Mouse (Mus musculus) midbrain, postnatal 0 days (tissue): ENCODE results near the gene Ngef. TPM values are rescaled to one million over a fixed set of nuclear protein-coding genes. Genes with fewer than 3 reads are reported as not detected.

Source experiments
- ATAC-seq: fragments of 200-750 bp; cut with Nextera tagmentation; 2 replicates; pipeline ENCODE4 v1.8.0; 2017; ENCODE audit warnings: moderate number of reproducible peaks, mild to moderate bottlenecking, moderate TSS enrichment, moderate library complexity; ENCODE audit not compliant: low FRiP score
- DNase-seq: peaks from one replicate; pipeline ENCODE4 v3.0.0-alpha.2; 2015; ENCODE audit warnings: low spot score
- H3K27ac ChIP-seq: fragments of 300-500 bp; sonication (generic); 2 replicates; pipeline ENCODE4 v1.5.1; 2014; ENCODE audit warnings: low read depth, mild to moderate bottlenecking, low read length, mixed read lengths
- H3K27me3 ChIP-seq: fragments of 300-500 bp; sonication (generic); 2 replicates; pipeline ENCODE4 v1.6.1; 2014; ENCODE audit warnings: low read length, control low read depth, mixed read lengths; ENCODE audit not compliant: insufficient read depth
- H3K36me3 ChIP-seq: fragments of 300-500 bp; sonication (generic); 2 replicates; pipeline ENCODE4 v1.6.1; 2014; ENCODE audit warnings: low read length, control low read depth, mixed read lengths; ENCODE audit not compliant: insufficient read depth
- H3K4me1 ChIP-seq: fragments of 300-500 bp; sonication (generic); 2 replicates; pipeline ENCODE4 v1.6.1; 2014; ENCODE audit warnings: mild to moderate bottlenecking, control low read depth, antibody characterized with exemption, low read length, mixed read lengths; ENCODE audit not compliant: insufficient read depth
- H3K4me2 ChIP-seq: fragments of 300-500 bp; sonication (generic); 2 replicates; pipeline ENCODE4 v1.6.1; 2014; ENCODE audit warnings: low read depth, mild to moderate bottlenecking, low read length, mixed read lengths; ENCODE audit not compliant: poor library complexity, severe bottlenecking
- H3K4me3 ChIP-seq: fragments of 300-500 bp; sonication (generic); 2 replicates; pipeline ENCODE4 v1.5.1; 2014; ENCODE audit warnings: low read depth, mild to moderate bottlenecking, low read length, moderate library complexity
- H3K9ac ChIP-seq: fragments of 300-500 bp; sonication (generic); replicated peaks from 2 replicates; pipeline ENCODE4 v1.6.1; 2014; ENCODE audit warnings: mild to moderate bottlenecking, low read length, moderate library complexity, mixed read lengths; ENCODE audit not compliant: poor library complexity, severe bottlenecking
- H3K9me3 ChIP-seq: fragments of 300-500 bp; sonication (generic); 2 replicates; pipeline ENCODE4 v1.6.1; 2016; ENCODE audit warnings: low read length, control low read depth
- CTCF ChIP-seq: IDR thresholded peaks from 2 replicates; pipeline ENCODE4 v1.5.1; 2016; ENCODE audit warnings: antibody characterized with exemption, mild to moderate bottlenecking
- WGBS: fragments of 180-500 bp; shearing (Covaris S2); extraction: QIAGEN DNeasy Blood & Tissue Kit; methylation state at CpG from one replicate; pipeline ENCODE4 v1.1.7; 2014; 5-methylcytosine and 5-hydroxymethylcytosine counted together
- polyA plus RNA-seq: library from polyadenylated mRNA; unstranded; fragments of >200 nt; fragmentation: Nextera tagmentation; extraction: Ambion mirVana; gene quantifications from 2 replicates; pipeline ENCODE4 v1.2.1, GENCODE M21; 2015
- total RNA-seq: library from RNA; depleted of rRNA; stranded (reverse); fragments of >200 nt; gene quantifications from 2 replicates; pipeline ENCODE4 v1.2.3, GENCODE M21; 2014

The Ngef gene
- total and polyA plus RNA-seq, 2 experiments from 2014 or later, result 45.7 to 55.4 TPM

- no peak for ATAC-seq
- Histone ChIP-seq H3K36me3 (no peaks in the 10 kb centered on the region), H3K27me3 (no peaks in the 10 kb centered on the region), H3K9ac (no peak overlapping the region), H3K4me3 (no peak overlapping the region), H3K4me1 (no peaks in the 10 kb centered on the region), H3K27ac (no peak overlapping the region), H3K9me3 (no peaks in the 10 kb centered on the region), H3K4me2 (no peak overlapping the region)
- TF ChIP-seq CTCF, result no peak
- DNase-seq, result no peak
- 88% methylated on average over 4 of the region's 4 CpGs for WGBS
Measured at GRCm38 (mm10) chr1:87532346-87532745, 41.3 kb downstream of the Ngef start.

- H3K4me3 ChIP-seq, result no peak overlapping the region
- no peak for DNase-seq
- WGBS, result 81% methylated on average over 9 of the region's 9 CpGs
Measured at GRCm38 (mm10) chr1:87527191-87527590, 46.5 kb downstream of the Ngef start.

GRCm38 (mm10) chr1:87525041-87525440 lies 48.6 kb downstream of the Ngef start:
- H3K4me1 ChIP-seq, result no peaks in the 10 kb centered on the region
- TF ChIP-seq CTCF, result no peak
- H3K27ac ChIP-seq, result no peak overlapping the region
- DNase-seq, result no peak
- no peaks in the 10 kb centered on the region for H3K36me3 ChIP-seq
- no peak overlapping the region for H3K4me2 ChIP-seq
- no peak overlapping the region for H3K4me3 ChIP-seq
- no peak for ATAC-seq
- 93% methylated on average over 7 of the region's 7 CpGs for WGBS
- no peaks in the 10 kb centered on the region for H3K27me3 ChIP-seq
- H3K9ac ChIP-seq, result no peak overlapping the region
- no peaks in the 10 kb centered on the region for H3K9me3 ChIP-seq

More at GRCm38 (mm10) chr1:87527191-87527590, 46.5 kb downstream of the Ngef start:
- Histone ChIP-seq H3K4me2 (no peak overlapping the region), H3K27ac (no peak overlapping the region), H3K9me3 (no peaks in the 10 kb centered on the region), H3K4me1 (no peaks in the 10 kb centered on the region), H3K36me3 (no peaks in the 10 kb centered on the region), H3K27me3 (no peaks in the 10 kb centered on the region), H3K9ac (no peak overlapping the region)
- TF ChIP-seq CTCF, result no peak
- ATAC-seq, result no peak

- Histone ChIP-seq H3K27me3 (no peaks in the 10 kb centered on the region), H3K36me3 (no peaks in the 10 kb centered on the region), H3K9me3 (no peaks in the 10 kb centered on the region), H3K27ac (no peak overlapping the region), H3K4me3 (no peak overlapping the region), H3K9ac (no peak overlapping the region), H3K4me1 (no peaks in the 10 kb centered on the region), H3K4me2 (no peak overlapping the region)
- ATAC-seq (no peak), DNase-seq (no peak)
- TF ChIP-seq CTCF, result no peak
- 72% methylated on average over 1 of the region's 1 CpGs for WGBS
Measured at GRCm38 (mm10) chr1:87521523-87521922, 52.1 kb downstream of the Ngef start.

- TF ChIP-seq CTCF, result no peak
- Histone ChIP-seq H3K4me2 (peak overlapping the region; percentile 26; the same call in 1 of the 2 replicates), H3K27ac (no peak overlapping the region), H3K9ac (no peak overlapping the region), H3K4me3 (no peak overlapping the region), H3K9me3 (no peaks in the 10 kb centered on the region), H3K27me3 (no peaks in the 10 kb centered on the region), H3K4me1 (no peaks in the 10 kb centered on the region), H3K36me3 (no peaks in the 10 kb centered on the region)
- ATAC-seq (no peak), DNase-seq (no peak)
Measured at GRCm38 (mm10) chr1:87520467-87520866, 53.2 kb downstream of the Ngef start.

GRCm38 (mm10) chr1:87510845-87511244 lies 62.8 kb downstream of the Ngef start:
- no peak for ATAC-seq
- Histone ChIP-seq H3K4me2 (peak overlapping the region; percentile 94), H3K36me3 (no peaks in the 10 kb centered on the region), H3K9me3 (no peaks in the 10 kb centered on the region), H3K27ac (no peak overlapping the region), H3K4me3 (peak overlapping the region; percentile 79), H3K4me1 (peaks cover 3% of the 10 kb centered on the region; the same call in 1 of the 2 replicates), H3K9ac (peak overlapping the region; percentile 79; the same call in 1 of the 2 replicates), H3K27me3 (no peaks in the 10 kb centered on the region)
- TF ChIP-seq CTCF, result peak; percentile 36
- 8% methylated on average over 5 of the region's 5 CpGs for WGBS
- DNase-seq, result no peak
